Mouse (Mus musculus) heart, postnatal 0 days (tissue): ENCODE data around the gene Cep57l1.

ENCODE experiments used
- CTCF ChIP-seq: IDR thresholded peaks from 2 replicates; pipeline ENCODE4 v1.5.1; 2016; ENCODE audit warnings: antibody characterized with exemption, control low read depth, low read depth
- EP300 ChIP-seq: IDR thresholded peaks from 2 replicates; pipeline ENCODE4 v1.6.1; 2016; ENCODE audit warnings: antibody characterized with exemption, low read depth

DNA sequence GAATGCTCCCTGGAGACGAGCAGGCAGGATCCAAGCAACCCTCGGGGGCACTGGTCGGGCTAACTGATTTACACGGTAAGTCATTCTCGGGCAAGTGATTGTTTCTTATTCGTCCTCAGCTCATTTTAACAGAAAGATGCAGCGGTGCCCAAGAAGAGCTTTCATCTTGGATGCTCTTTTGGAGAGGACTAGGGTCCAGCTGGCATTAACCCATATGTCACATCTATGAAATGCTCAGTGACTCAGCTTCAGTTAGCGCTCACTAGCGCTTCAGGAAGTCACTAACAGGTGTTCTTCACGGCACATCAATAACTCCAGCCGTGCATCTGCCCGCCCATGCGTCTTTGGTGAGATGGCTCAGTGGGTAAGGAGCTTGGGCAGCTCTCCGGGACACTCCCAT, 94.1 kb downstream of the Cep57l1 start:
- no peak for TF ChIP-seq CTCF
- no peak for TF ChIP-seq EP300
